Mouse (Mus musculus) megakaryocyte-erythroid progenitor cell, adult 5-6 weeks (primary cell): ENCODE measurements around the gene Ccs. TPM values are rescaled to one million over a fixed set of nuclear protein-coding genes. Genes with fewer than 3 reads are reported as not detected.
A peak's percentile ranks its signal among the peaks of the same experiment; 100 is the strongest.
"Not testable (repeated sequence)": the region's sequence is repeated elsewhere in the genome, so short reads cannot be mapped to it uniquely, and the experiment has no call there.

ENCODE experiments used
- ATAC-seq: replicated peaks from 2 replicates; pipeline ENCODE4 v1.8.0; 2016; ENCODE audit warnings: mild to moderate bottlenecking, inconsistent platforms; ENCODE audit not compliant: severe bottlenecking, poor library complexity, low FRiP score, low TSS enrichment
- total RNA-seq, 2 experiments: library from RNA; stranded (forward) in 1 of 2; stranded (reverse) in 1 of 2; fragments of 200-1000, 215-1000 nt in 1 of 2; fragments of >200 nt in 1 of 2; fragmentation: Nextera tagmentation in 1 of 2; gene quantifications; 2 replicates each; pipeline ENCODE4 v1.2.3; 2014 to 2017

The Ccs gene
- total RNA-seq (2014; fragmentation: Nextera tagmentation): 75.1 and 81.3 TPM in 2 replicates
- total RNA-seq (2017): 47.7 and 59.0 TPM in 2 replicates

- peak; percentile 97 for ATAC-seq
Measured at GRCm38 (mm10) chr19:4839149-4839548, at the start of gene Ccs, which contains the start of gene Ccdc87. Gene Ccs, minus strand, starts transcription at chr19:4839332. Gene Ccdc87, plus strand, starts transcription at chr19:4839366.

GRCm38 (mm10) chr19:4883961-4884360, 44.8 kb upstream of the Ccs start:
- ATAC-seq: peak; percentile 58

GRCm38 (mm10) chr19:4879324-4879703, 40.2 kb upstream of the Ccs start:
- no peak for ATAC-seq

GRCm38 (mm10) chr19:4878405-4879323, 39.5 kb upstream of the Ccs start, which contains the start of gene Zdhhc24:
Gene Zdhhc24, plus strand, starts transcription at chr19:4878668.
- peak; percentile 95 for ATAC-seq

GRCm38 (mm10) chr19:4877785-4878184, 38.7 kb upstream of the Ccs start, which contains the start of gene Actn3:
Gene Actn3, minus strand, starts transcription at chr19:4877909.
- ATAC-seq: 0 out of 2 replicates have a peak, but pooled peaks have one; percentile 1

GRCm38 (mm10) chr19:4876755-4877154, 37.6 kb upstream of the Ccs start:
- no peak for ATAC-seq

GRCm38 (mm10) chr19:4876241-4876640, 37.1 kb upstream of the Ccs start:
- no peak for ATAC-seq

GRCm38 (mm10) chr19:4874613-4875012, 35.5 kb upstream of the Ccs start:
- ATAC-seq: not testable (repeated sequence)

- no peak for ATAC-seq
Measured at GRCm38 (mm10) chr19:4865147-4865546, 26.0 kb upstream of the Ccs start.

- no peak for ATAC-seq
Measured at GRCm38 (mm10) chr19:4863048-4863447, 23.9 kb upstream of the Ccs start.

GRCm38 (mm10) chr19:4859081-4859480, 19.9 kb upstream of the Ccs start:
- peak; percentile 92 for ATAC-seq

- no peak for ATAC-seq
Measured at GRCm38 (mm10) chr19:4855951-4856350, 16.8 kb upstream of the Ccs start.

GRCm38 (mm10) chr19:4855470-4855820, 16.3 kb upstream of the Ccs start:
- no peak for ATAC-seq

- peak; percentile 58; the same call in 1 of the 2 replicates for ATAC-seq
Measured at GRCm38 (mm10) chr19:4854552-4855469, 15.7 kb upstream of the Ccs start, which contains the start of gene Ctsf. Gene Ctsf, plus strand, starts transcription at chr19:4855130.

- no peak for ATAC-seq
Measured at GRCm38 (mm10) chr19:4850281-4850680, 11.1 kb upstream of the Ccs start.

GRCm38 (mm10) chr19:4849800-4850199, 10.7 kb upstream of the Ccs start:
- no peak for ATAC-seq

- ATAC-seq: peak; percentile 83
Measured at GRCm38 (mm10) chr19:4847490-4847889, 8.4 kb upstream of the Ccs start.

GRCm38 (mm10) chr19:4845846-4846245, 6.7 kb upstream of the Ccs start:
- no peak for ATAC-seq

- ATAC-seq: no peak
Measured at GRCm38 (mm10) chr19:4842611-4843010, 3.5 kb upstream of the Ccs start.

- no peak for ATAC-seq
Measured at GRCm38 (mm10) chr19:4840848-4841247, 1.7 kb upstream of the Ccs start.
